Mouse (Mus musculus) MEL (cell line): ENCODE measurements at regions not wholly inside any gene's neighbourhood (a gene's known extent, or its start where the extent isn't known, plus 50 kb on each side); places are given as distances from the start of the nearest gene placed in this dataset.

Experiments used
- DNase-seq: peaks from one replicate; pipeline ENCODE4 v3.0.0; 2011; ENCODE audit warnings: low read depth, low spot score
- H3K27ac ChIP-seq: 2 replicates; pipeline ENCODE4 v1.5.1; 2012; ENCODE audit warnings: low read depth, mild to moderate bottlenecking, control low read depth, low read length, moderate library complexity; ENCODE audit not compliant: control insufficient read depth
- H3K27me3 ChIP-seq, 2 experiments: fragments of 150-350 bp in 1 of 2; sonication (generic) in 1 of 2; 2 replicates each; pipeline ENCODE4 v1.6.1; 2012; ENCODE audit warnings: low read length in 2 of 2, mild to moderate bottlenecking in 2 of 2, improper control_type of control experiment in 1 of 2, moderate library complexity in 1 of 2; ENCODE audit not compliant: insufficient read depth in 2 of 2, control insufficient read depth in 1 of 2
- H3K36me3 ChIP-seq, 2 experiments: 2 replicates each; pipeline ENCODE4 v1.6.1; 2012 to 2014; ENCODE audit warnings: low read length in 2 of 2, improper control_type of control experiment in 1 of 2, inconsistent platforms in 1 of 2, mild to moderate bottlenecking in 1 of 2; ENCODE audit not compliant: insufficient read depth in 2 of 2, control insufficient read depth in 1 of 2
- H3K4me1 ChIP-seq, 2 experiments: fragments of 150-350 bp in 1 of 2; sonication (generic) in 1 of 2; 2 replicates each; pipeline ENCODE4 v1.6.1; 2012; ENCODE audit warnings: low read length in 2 of 2, improper control_type of control experiment in 1 of 2, mild to moderate bottlenecking in 1 of 2; ENCODE audit not compliant: insufficient read depth in 2 of 2, control insufficient read depth in 1 of 2
- H3K4me3 ChIP-seq, 2 experiments: fragments of 150-350 bp in 1 of 2; sonication (generic) in 1 of 2; 2 replicates each; pipeline ENCODE4 v1.5.1; 2012; ENCODE audit warnings: low read depth in 2 of 2, low read length in 2 of 2, mild to moderate bottlenecking in 2 of 2, moderate library complexity in 2 of 2, control low read depth in 1 of 2, improper control_type of control experiment in 1 of 2; ENCODE audit not compliant: control insufficient read depth in 1 of 2, insufficient read depth in 1 of 2
- H3K79me2 ChIP-seq: 2 replicates; pipeline ENCODE4 v1.6.1; 2012; ENCODE audit warnings: mild to moderate bottlenecking, low read length, moderate library complexity; ENCODE audit not compliant: control insufficient read depth, poor library complexity, insufficient read depth
- H3K9ac ChIP-seq: 2 replicates; pipeline ENCODE4 v1.6.1; 2012; ENCODE audit warnings: low read depth, mild to moderate bottlenecking, control low read depth, low read length, moderate library complexity; ENCODE audit not compliant: control insufficient read depth, poor library complexity, severe bottlenecking
- H3K9me3 ChIP-seq: fragments of 150-350 bp; sonication (generic); replicated peaks from 2 replicates; pipeline ENCODE4 v1.6.1; 2012; ENCODE audit warnings: mild to moderate bottlenecking, low read length, improper control_type of control experiment, moderate library complexity; ENCODE audit not compliant: insufficient read depth
- BHLHE40 ChIP-seq: IDR thresholded peaks from 2 replicates; pipeline ENCODE4 v1.6.1; 2012; ENCODE audit warnings: low read depth, mild to moderate bottlenecking, inconsistent platforms, low read length, improper control_type of control experiment, borderline replicate concordance
- E2F4 ChIP-seq: IDR thresholded peaks from 2 replicates; pipeline ENCODE4 v1.6.1; 2011; ENCODE audit warnings: low read depth, low read length, improper control_type of control experiment, borderline replicate concordance
- ELF1 ChIP-seq: IDR thresholded peaks from 2 replicates; pipeline ENCODE4 v1.6.1; 2014; ENCODE audit warnings: low read depth, mild to moderate bottlenecking, inconsistent platforms, low read length, improper control_type of control experiment, moderate library complexity
- GABPA ChIP-seq: IDR thresholded peaks from 2 replicates; pipeline ENCODE4 v1.6.1; 2012; ENCODE audit warnings: low read depth, mild to moderate bottlenecking, inconsistent platforms, low read length, improper control_type of control experiment, moderate library complexity
- HCFC1 ChIP-seq: IDR thresholded peaks from 2 replicates; pipeline ENCODE4 v1.6.1; 2012; ENCODE audit warnings: low read depth, mild to moderate bottlenecking, inconsistent platforms, low read length, improper control_type of control experiment, moderate library complexity
- MAX ChIP-seq: IDR thresholded peaks from 2 replicates; pipeline ENCODE4 v1.6.1; 2011; ENCODE audit warnings: low read length, improper control_type of control experiment
- MXI1 ChIP-seq: IDR thresholded peaks from 2 replicates; pipeline ENCODE4 v1.6.1; 2011; ENCODE audit warnings: mild to moderate bottlenecking, low read depth, low read length, improper control_type of control experiment
- MYC ChIP-seq: IDR thresholded peaks from 2 replicates; pipeline ENCODE4 v1.6.1; 2011; ENCODE audit warnings: low read depth, mild to moderate bottlenecking, low read length, improper control_type of control experiment, moderate library complexity
- NELFE ChIP-seq: IDR thresholded peaks from 2 replicates; pipeline ENCODE4 v1.6.1; 2011; ENCODE audit warnings: low read depth, low read length, improper control_type of control experiment
- POLR2A ChIP-seq, 2 experiments: IDR thresholded peaks; 2 replicates each; pipeline ENCODE4 v1.6.1; 2011 to 2012; ENCODE audit warnings: low read length in 2 of 2, mild to moderate bottlenecking in 2 of 2, control low read depth in 1 of 2, improper control_type of control experiment in 1 of 2, low read depth in 1 of 2, moderate library complexity in 1 of 2; ENCODE audit not compliant: control insufficient read depth in 1 of 2, insufficient read depth in 1 of 2, poor library complexity in 1 of 2
- POLR2AphosphoS2 ChIP-seq: IDR thresholded peaks from 2 replicates; pipeline ENCODE4 v1.6.1; 2011; ENCODE audit warnings: low read length, improper control_type of control experiment
- POLR2AphosphoS5 ChIP-seq: IDR thresholded peaks from 2 replicates; pipeline ENCODE4 v1.6.1; 2012; ENCODE audit warnings: low read depth, borderline replicate concordance, mild to moderate bottlenecking, inconsistent platforms, low read length, moderate library complexity, mixed read lengths
- RAD21 ChIP-seq: IDR thresholded peaks from 2 replicates; pipeline ENCODE4 v1.6.1; 2011; ENCODE audit warnings: mild to moderate bottlenecking, low read depth, low read length, improper control_type of control experiment
- RCOR1 ChIP-seq: IDR thresholded peaks from 2 replicates; pipeline ENCODE4 v1.6.1; 2012; ENCODE audit warnings: low read depth, mild to moderate bottlenecking, inconsistent platforms, low read length, improper control_type of control experiment
- SIN3A ChIP-seq: IDR thresholded peaks from 2 replicates; pipeline ENCODE4 v1.6.1; 2012; ENCODE audit warnings: low read length, improper control_type of control experiment, inconsistent platforms
- TAL1 ChIP-seq: IDR thresholded peaks from 2 replicates; pipeline ENCODE4 v1.6.1; 2012; ENCODE audit warnings: mild to moderate bottlenecking, inconsistent platforms, low read length, moderate library complexity, mixed read lengths
- TBP ChIP-seq: IDR thresholded peaks from 2 replicates; pipeline ENCODE4 v1.8.0; 2011; ENCODE audit warnings: low read depth, low read length, improper control_type of control experiment
- TCF12 ChIP-seq: IDR thresholded peaks from 2 replicates; pipeline ENCODE4 v1.6.1; 2014; ENCODE audit warnings: low read depth, mild to moderate bottlenecking, inconsistent platforms, low read length, improper control_type of control experiment, moderate library complexity
- USF1 ChIP-seq: IDR thresholded peaks from 2 replicates; pipeline ENCODE4 v1.6.1; 2014; ENCODE audit warnings: low read depth, mild to moderate bottlenecking, inconsistent platforms, low read length, improper control_type of control experiment, moderate library complexity
- USF2 ChIP-seq, 2 experiments: IDR thresholded peaks; 2 replicates each; pipeline ENCODE4 v1.6.1; 2011 to 2012; ENCODE audit warnings: improper control_type of control experiment in 2 of 2, low read length in 2 of 2, borderline replicate concordance in 1 of 2, inconsistent platforms in 1 of 2, low read depth in 1 of 2, mild to moderate bottlenecking in 1 of 2; ENCODE audit not compliant: insufficient read depth in 1 of 2
- ZKSCAN1 ChIP-seq: IDR thresholded peaks from 2 replicates; pipeline ENCODE4 v1.6.1; 2012; ENCODE audit warnings: low read depth, mild to moderate bottlenecking, inconsistent platforms, low read length, improper control_type of control experiment, moderate library complexity
- ZNF384 ChIP-seq: IDR thresholded peaks from 2 replicates; pipeline ENCODE4 v1.6.1; 2012; ENCODE audit warnings: low read depth, mild to moderate bottlenecking, inconsistent platforms, low read length, improper control_type of control experiment

DNA sequence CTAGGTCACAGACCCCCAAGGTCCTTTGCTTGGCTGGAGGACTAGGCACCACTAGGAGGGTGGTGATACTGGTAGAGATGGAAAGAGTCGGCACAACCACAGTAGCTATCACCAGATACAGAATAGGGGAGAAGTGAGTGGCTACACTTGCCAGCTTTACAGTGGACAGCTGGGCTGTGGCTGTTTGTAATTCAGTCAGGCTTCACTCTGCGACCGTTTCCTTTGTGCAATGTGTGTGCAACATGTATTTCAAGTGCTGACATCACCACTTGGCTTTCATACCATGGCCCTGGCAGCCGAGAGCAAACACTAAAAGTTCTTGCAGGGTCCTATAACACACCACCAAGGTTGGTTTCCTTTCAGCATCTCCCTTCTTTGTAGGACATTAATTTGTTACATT, 181.7 kb upstream of the Egln3 start:
- no peak for TF ChIP-seq ZNF384
- no peak for TF ChIP-seq TBP
- TF ChIP-seq HCFC1 = no peak
- TF ChIP-seq USF1 = no peak
- TF ChIP-seq POLR2AphosphoS5 = no peak
- no peak for TF ChIP-seq GABPA
- no peak for TF ChIP-seq BHLHE40
- no peak for TF ChIP-seq TCF12
- TF ChIP-seq MAX = no peak
- TF ChIP-seq TAL1 = no peak
- TF ChIP-seq RAD21 = no peak
- Histone ChIP-seq H3K4me1 (no peaks in the 10 kb centered on the region), H3K27ac (no peak overlapping the region), H3K36me3 (no peaks in the 10 kb centered on the region), H3K4me3 (no peak overlapping the region), H3K27me3 (peaks cover 0 to 2% of the 10 kb centered on the region in 2 experiments; a peak in 3 of 4 replicates), H3K79me2 (no peaks in the 10 kb centered on the region), H3K9me3 (no peaks in the 10 kb centered on the region), H3K9ac (no peak overlapping the region)
- no peak for DNase-seq

DNA sequence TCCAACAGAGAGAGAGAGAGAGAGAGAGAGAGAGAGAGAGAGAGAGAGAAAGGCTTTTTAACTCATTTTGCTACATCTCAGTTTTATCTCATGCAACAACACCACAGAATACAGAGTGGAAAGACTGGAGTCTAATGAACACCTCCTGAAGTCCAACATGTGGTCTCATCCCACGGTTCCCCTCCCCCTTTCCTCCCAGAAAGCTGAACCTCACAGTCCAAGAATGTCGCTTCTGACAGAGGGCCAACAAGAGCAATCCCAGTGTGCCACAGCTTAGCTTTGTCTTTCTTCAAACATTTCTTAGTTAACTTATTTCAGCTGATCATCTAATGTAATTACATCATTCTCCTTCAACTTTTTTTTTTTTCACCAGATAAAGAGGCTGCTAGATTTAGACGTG, 180.5 kb upstream of the Egln3 start:
- TF ChIP-seq NELFE (no peak), ZKSCAN1 (no peak), HCFC1 (no peak)
- TF ChIP-seq, all 39 proteins: peak for 0
- Histone ChIP-seq H3K9me3 (no peaks in the 10 kb centered on the region), H3K4me3 (no peak overlapping the region), H3K27ac (no peak overlapping the region), H3K9ac (no peak overlapping the region), H3K27me3 (peaks cover 0 to 2% of the 10 kb centered on the region in 2 experiments; a peak in 3 of 4 replicates), H3K4me1 (no peaks in the 10 kb centered on the region), H3K36me3 (no peaks in the 10 kb centered on the region), H3K79me2 (no peaks in the 10 kb centered on the region)
- DNase-seq = no peak

DNA sequence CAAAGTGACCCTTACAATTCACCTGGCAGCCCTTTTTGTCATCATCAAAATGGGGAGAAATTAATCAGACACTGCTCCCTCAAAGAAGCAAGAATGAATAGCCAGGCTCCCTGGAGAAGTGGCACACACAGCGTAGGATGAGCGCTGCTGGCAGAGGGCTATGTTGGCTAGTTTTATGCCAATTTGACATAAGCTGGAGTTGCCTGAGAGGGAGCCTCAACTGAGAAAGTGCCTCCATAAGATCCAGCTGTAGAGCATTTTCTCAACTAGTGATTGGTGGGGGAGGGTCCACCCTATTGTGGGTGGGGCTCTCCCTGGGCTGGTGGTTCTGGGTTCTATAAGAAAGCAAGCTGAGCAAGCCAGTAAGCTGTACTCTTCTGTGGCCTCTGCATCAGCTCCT, 179.3 kb upstream of the Egln3 start:
- DNase-seq = no peak
- Histone ChIP-seq H3K27me3 (peaks cover 0 to 2% of the 10 kb centered on the region in 2 experiments; a peak in 3 of 4 replicates), H3K9me3 (no peaks in the 10 kb centered on the region), H3K9ac (no peak overlapping the region), H3K4me1 (no peaks in the 10 kb centered on the region), H3K36me3 (no peaks in the 10 kb centered on the region), H3K79me2 (no peaks in the 10 kb centered on the region), H3K27ac (no peak overlapping the region), H3K4me3 (no peak overlapping the region)
- TF ChIP-seq TBP (no peak), RCOR1 (no peak), SIN3A (no peak), USF2 (IDR thresholded peaks at IDR 0.05; ENCODE audit: borderline replicate concordance in 1 of 2, insufficient read depth in 1 of 2, low read depth in 1 of 2, low read length in 2 of 2) (no peak), E2F4 (no peak), MYC (no peak), POLR2AphosphoS2 (no peak), ZNF384 (no peak), ELF1 (no peak), MXI1 (no peak), POLR2A (IDR thresholded peaks at IDR 0.05; ENCODE audit: control insufficient read depth in 1 of 2, insufficient read depth in 1 of 2, low read depth in 1 of 2, low read length in 2 of 2, poor library complexity in 1 of 2) (no peak), MAX (no peak), GABPA (no peak)
